Mouse (Mus musculus) hindbrain, embryonic 10.5 days (tissue): ENCODE measurements at regions not wholly inside any gene's neighbourhood (a gene's known extent, or its start where the extent isn't known, plus 50 kb on each side); places are given as distances from the start of the nearest gene placed in this dataset.

ENCODE experiments used
- DNase-seq: peaks from one replicate; pipeline ENCODE4 v3.0.0-alpha.2; 2017; ENCODE audit warnings: low spot score
- H3K27ac ChIP-seq: fragments of 300-500 bp; sonication (generic); 2 replicates; pipeline ENCODE4 v1.5.1; 2016; ENCODE audit warnings: mild to moderate bottlenecking, moderate library complexity
- H3K27me3 ChIP-seq: fragments of 300-500 bp; sonication (generic); 2 replicates; pipeline ENCODE4 v1.6.1; 2016; ENCODE audit warnings: mild to moderate bottlenecking; ENCODE audit not compliant: poor library complexity, insufficient read depth, severe bottlenecking
- H3K36me3 ChIP-seq: fragments of 300-500 bp; sonication (generic); 2 replicates; pipeline ENCODE4 v1.6.1; 2016; ENCODE audit warnings: mild to moderate bottlenecking, moderate library complexity
- H3K4me1 ChIP-seq: fragments of 300-500 bp; sonication (generic); replicated peaks from 2 replicates; pipeline ENCODE4 v1.6.1; 2016; ENCODE audit warnings: mild to moderate bottlenecking
- H3K4me3 ChIP-seq: fragments of 300-500 bp; sonication (generic); 2 replicates; pipeline ENCODE4 v1.5.1; 2016; ENCODE audit warnings: mild to moderate bottlenecking, moderate library complexity
- H3K9me3 ChIP-seq: fragments of 300-500 bp; sonication (generic); 2 replicates; pipeline ENCODE4 v1.6.1; 2016; ENCODE audit warnings: mild to moderate bottlenecking, moderate library complexity
- WGBS: fragments of 180-500 bp; shearing (Covaris S2); methylation state at CpG from one replicate; pipeline ENCODE4 v1.1.7; 2016; 5-methylcytosine and 5-hydroxymethylcytosine counted together

DNA sequence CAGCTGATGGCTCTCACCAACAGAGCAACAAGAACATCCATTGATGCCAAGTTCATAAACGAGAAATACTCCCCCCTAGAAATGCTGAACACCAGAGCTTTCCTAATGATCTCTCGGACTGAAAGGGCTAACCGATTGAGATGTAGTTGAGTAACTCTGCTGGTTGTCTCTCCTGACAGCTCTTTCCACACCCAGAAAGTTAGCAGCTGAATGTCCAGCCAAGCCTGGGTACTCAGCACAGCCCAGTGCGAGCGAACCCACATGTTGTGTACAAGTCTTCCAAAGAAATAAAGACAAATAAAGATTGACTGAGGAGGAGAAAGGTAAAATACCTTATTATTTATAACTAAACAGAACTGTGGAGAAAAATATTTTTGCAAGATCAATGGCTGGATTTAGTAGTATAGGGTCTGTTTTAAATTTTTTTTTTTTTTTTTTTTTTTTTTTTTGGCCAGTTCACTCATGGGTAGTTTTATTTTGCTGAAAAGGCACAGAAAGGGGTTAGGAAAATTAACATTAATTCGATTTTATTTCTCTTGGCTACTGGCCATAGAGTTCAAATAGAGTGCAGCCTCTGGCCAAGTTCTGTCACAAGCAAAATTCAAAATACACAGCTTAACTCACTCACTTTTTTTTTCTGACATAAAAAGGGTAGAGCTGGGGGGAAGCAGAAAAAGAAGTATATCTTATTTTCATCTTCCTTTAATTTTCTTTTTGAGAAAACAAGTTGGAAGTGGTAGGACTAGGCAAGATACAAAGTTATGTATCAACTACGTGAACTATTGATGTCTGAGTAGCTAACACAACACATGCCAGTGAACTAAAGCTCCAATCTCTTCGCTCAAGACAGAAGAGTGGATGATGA is 261.2 kb upstream of the Npvf start:
- no peak for DNase-seq
- Histone ChIP-seq H3K4me3 (no peak overlapping the region), H3K9me3 (no peaks in the 10 kb centered on the region), H3K27me3 (no peaks in the 10 kb centered on the region), H3K36me3 (no peaks in the 10 kb centered on the region), H3K4me1 (no peaks in the 10 kb centered on the region), H3K27ac (no peak overlapping the region)
- 84% methylated on average over 8 of the region's 8 CpGs for WGBS

DNA sequence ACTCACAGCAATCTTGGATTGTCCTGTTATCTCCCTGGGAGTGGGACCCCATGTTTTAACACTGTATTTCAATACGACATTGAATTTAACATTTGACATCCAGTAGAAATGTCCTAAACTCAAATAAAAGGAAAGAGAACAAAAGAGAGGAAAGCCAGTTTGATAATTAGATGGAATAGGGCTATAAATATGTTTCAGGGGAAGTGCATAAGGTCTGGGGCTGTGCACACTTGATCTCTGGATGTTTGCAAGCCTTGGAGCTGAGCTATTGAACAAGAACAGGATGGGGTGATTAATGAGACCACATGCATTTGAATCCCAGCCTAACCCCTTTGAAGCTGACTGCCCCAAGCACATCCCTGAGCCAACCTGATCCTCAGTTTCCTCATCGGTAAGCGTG is 264.0 kb upstream of the Npvf start:
- Histone ChIP-seq H3K27me3 (no peaks in the 10 kb centered on the region), H3K4me1 (no peaks in the 10 kb centered on the region), H3K9me3 (no peaks in the 10 kb centered on the region), H3K27ac (no peak overlapping the region), H3K36me3 (no peaks in the 10 kb centered on the region), H3K4me3 (no peak overlapping the region)
- no peak for DNase-seq
- WGBS, result 90% methylated on average over 3 of the region's 3 CpGs

DNA sequence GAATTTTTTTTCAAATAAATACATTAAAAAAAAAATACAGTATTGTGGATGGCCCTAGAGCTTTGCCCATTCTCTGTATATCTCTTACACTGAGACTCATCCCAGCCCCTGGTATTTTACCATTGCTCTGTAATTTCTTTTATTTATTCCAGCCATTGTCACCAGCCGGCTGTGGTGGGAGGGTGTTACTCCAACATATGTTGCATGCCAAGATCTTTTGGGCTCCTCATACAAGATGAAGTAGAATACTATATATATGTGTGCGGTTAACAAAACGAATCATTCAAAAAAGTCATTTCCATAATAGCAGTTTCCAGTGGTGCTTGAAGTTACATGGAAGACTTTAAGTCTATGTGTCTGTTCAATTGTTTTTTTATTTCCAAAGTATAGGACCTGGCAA is 268.0 kb upstream of the Npvf start:
- peaks cover 4% of the 10 kb centered on the region; the same call in 1 of the 2 replicates for H3K9me3 ChIP-seq
- no peaks in the 10 kb centered on the region for H3K36me3 ChIP-seq
- DNase-seq, result no peak
- WGBS, result 96% methylated on average over 3 of the region's 3 CpGs
- no peak overlapping the region for H3K4me3 ChIP-seq
- no peak overlapping the region for H3K27ac ChIP-seq
- H3K4me1 ChIP-seq, result peaks cover 17% of the 10 kb centered on the region
- H3K27me3 ChIP-seq, result no peaks in the 10 kb centered on the region

DNA sequence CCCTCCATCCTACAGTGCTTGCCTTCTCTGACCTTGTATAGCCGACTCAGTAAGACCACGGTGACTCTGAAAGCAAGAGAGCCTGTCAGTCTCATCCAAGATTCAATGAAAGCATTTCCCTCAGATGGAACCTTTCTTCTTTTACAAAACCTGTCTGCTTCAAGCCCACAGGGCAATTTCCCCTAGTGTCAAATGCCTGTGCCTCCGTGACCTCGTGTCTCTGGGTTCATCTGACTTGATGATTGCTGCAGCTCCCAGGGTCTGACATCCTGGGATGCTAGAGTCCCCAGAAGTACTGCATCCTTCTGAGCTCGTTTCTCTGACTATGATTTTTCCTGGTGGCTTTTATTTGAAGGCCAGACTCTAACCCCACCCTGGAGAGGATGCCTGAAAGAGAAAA is 270.3 kb upstream of the Npvf start:
- no peak for DNase-seq

DNA sequence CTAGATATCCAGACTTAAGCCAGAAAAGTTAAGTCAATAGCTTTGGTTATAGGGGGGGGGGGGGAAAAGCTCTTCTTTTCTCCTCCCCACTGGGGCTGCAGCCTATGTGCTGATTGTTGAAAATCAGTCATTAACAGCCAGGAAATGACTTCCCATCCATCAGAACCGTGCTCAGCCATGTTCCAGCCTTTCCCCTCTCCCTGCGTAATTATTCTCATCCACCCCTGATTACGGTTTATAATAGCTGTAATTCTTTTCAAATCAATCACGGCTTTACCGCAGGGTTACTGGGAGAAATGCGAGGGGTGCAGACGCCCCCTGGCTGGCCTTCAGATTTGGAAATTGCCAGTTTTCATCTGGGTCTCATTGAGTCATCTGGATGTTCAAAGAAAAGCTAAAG is 270.8 kb upstream of the Npvf start:
- peaks cover 4% of the 10 kb centered on the region; the same call in 1 of the 2 replicates for H3K9me3 ChIP-seq
- H3K4me1 ChIP-seq, result peaks cover 21% of the 10 kb centered on the region
- H3K4me3 ChIP-seq, result no peak overlapping the region
- peak overlapping the region; percentile 73; the same call in 1 of the 2 replicates for H3K27ac ChIP-seq
- DNase-seq, result no peak
- no peaks in the 10 kb centered on the region for H3K27me3 ChIP-seq
- WGBS, result 41% methylated on average over 7 of the region's 7 CpGs
- H3K36me3 ChIP-seq, result no peaks in the 10 kb centered on the region

More for the DNA sequence above, 270.3 kb upstream of the Npvf start:
- Histone ChIP-seq H3K4me1 (peaks cover 21% of the 10 kb centered on the region), H3K36me3 (no peaks in the 10 kb centered on the region), H3K27me3 (no peaks in the 10 kb centered on the region), H3K9me3 (peaks cover 4% of the 10 kb centered on the region; the same call in 1 of the 2 replicates), H3K4me3 (no peak overlapping the region), H3K27ac (peak overlapping the region; percentile 73)
- WGBS, result 19% methylated on average over 5 of the region's 5 CpGs

DNA sequence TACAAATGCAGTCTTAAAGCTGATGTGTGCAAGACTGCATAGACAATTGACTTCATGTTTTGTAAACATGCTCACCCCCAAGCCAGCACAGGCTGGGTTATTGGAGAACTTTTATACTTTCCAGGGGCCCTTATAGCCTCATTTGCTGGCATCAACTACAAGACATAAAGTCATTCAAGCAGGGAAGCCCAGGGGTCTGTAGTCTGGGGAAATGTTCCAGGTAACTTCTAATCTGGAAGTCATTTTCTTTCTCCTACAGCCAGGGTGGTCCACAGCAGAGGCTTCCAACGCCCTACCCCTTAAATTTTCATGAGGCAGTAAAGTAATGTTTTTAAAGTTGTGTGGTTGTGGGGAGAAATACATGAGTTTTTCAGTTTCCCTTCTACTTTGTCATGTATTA is 272.1 kb upstream of the Npvf start:
- H3K27me3 ChIP-seq, result no peaks in the 10 kb centered on the region
- H3K36me3 ChIP-seq, result no peaks in the 10 kb centered on the region
- 84% methylated on average over 1 of the region's 1 CpGs for WGBS
- H3K27ac ChIP-seq, result no peak overlapping the region
- peaks cover 4% of the 10 kb centered on the region; the same call in 1 of the 2 replicates for H3K9me3 ChIP-seq
- no peak for DNase-seq
- H3K4me3 ChIP-seq, result no peak overlapping the region
- H3K4me1 ChIP-seq, result peaks cover 21% of the 10 kb centered on the region

DNA sequence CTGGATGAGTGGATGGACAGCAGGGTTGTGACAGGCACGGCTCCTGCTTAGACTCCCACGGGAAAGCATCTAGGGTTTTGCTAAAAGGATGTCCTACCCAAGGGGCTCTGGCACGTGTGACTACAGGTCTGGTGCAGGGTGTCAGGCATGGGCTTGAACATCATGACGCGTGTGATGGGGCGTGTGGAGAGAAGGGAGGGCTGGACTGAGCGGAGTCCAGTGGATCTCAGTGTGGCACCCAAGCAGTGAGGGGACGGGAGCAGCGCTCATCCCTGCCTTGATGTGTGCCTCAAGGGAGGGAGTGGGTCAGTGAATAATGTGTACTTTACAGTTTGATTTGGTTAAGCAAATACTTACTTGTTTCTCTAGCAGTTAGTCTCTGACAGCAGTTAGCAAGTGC is 275.3 kb upstream of the Npvf start:
- no peaks in the 10 kb centered on the region; the same call in 1 of the 2 replicates for H3K27me3 ChIP-seq
- DNase-seq, result no peak
- H3K27ac ChIP-seq, result peak overlapping the region; percentile 18; the same call in 1 of the 2 replicates
- WGBS, result 85% methylated on average over 9 of the region's 9 CpGs
- H3K4me1 ChIP-seq, result peaks cover 13% of the 10 kb centered on the region
- no peaks in the 10 kb centered on the region for H3K36me3 ChIP-seq
- peaks cover 4% of the 10 kb centered on the region; the same call in 1 of the 2 replicates for H3K9me3 ChIP-seq
- H3K4me3 ChIP-seq, result no peak overlapping the region

DNA sequence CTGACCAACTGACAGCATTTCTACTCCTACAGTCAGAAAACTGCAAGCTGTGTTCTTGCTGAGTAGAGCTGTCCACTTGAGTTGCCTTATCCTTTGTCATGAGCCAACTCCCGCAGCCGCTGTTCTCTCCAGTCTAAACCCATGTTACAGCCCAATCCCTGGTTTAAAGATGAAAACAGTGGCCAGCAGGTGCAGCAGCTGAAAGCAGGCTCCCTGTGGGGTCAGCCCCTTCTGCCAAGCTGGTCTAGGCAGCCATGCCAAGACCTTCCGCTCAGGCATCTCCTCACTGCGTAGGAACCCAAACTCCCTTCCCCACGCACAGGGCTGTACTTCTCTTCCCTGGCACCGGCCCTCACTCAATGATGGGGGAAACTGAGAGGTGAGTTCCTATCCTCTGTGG is 279.3 kb upstream of the Npvf start:
- H3K27ac ChIP-seq, result peak overlapping the region; percentile 51
- WGBS, result 93% methylated on average over 6 of the region's 6 CpGs
- no peaks in the 10 kb centered on the region for H3K9me3 ChIP-seq
- H3K4me3 ChIP-seq, result no peak overlapping the region
- peaks cover 14% of the 10 kb centered on the region for H3K4me1 ChIP-seq
- DNase-seq, result no peak
- no peaks in the 10 kb centered on the region for H3K36me3 ChIP-seq
- no peaks in the 10 kb centered on the region; the same call in 1 of the 2 replicates for H3K27me3 ChIP-seq

DNA sequence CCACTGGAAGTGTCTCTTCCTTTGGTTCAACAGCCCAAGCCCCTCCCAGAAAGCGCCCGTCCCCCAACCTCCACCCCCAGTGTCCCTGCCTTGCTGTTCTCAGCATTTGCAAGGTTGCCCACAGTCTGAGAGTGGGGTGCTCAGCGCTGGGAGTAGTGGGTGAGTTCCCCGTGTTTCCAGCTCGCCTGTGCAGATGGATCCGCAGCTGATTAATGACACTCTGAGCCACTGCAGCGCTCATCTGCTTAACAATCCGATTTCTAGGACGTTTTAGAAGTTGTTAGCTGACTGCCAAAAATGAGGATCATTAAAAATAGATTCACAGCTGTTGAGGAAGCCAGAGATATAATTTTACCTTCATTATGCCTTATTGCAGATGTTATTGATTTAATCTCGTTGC is 280.0 kb upstream of the Npvf start:
- DNase-seq, result no peak
- no peak overlapping the region for H3K4me3 ChIP-seq
- no peaks in the 10 kb centered on the region for H3K9me3 ChIP-seq
- WGBS, result 83% methylated on average over 10 of the region's 10 CpGs
- H3K27ac ChIP-seq, result peak overlapping the region; percentile 51; the same call in 1 of the 2 replicates
- no peaks in the 10 kb centered on the region; the same call in 1 of the 2 replicates for H3K27me3 ChIP-seq
- no peaks in the 10 kb centered on the region for H3K36me3 ChIP-seq
- peaks cover 16% of the 10 kb centered on the region for H3K4me1 ChIP-seq

DNA sequence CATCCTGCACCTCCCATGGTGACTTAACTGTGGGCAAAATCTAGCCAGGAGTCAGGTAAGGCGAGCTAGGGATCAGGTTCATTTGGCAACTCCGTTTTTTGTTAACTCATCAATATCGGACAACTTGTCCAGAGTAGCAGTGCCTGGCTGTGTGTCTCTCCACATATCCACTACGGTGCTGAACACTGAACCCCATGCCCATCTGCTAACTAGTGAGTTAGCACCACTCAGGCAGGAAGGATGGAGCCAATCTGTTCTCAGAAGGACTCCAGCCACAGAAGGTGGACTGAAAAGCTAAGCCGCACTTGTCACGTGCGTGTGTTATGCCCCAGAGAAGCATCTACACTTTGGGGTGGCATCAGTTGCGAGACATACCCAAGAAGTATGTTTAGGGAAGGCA is 282.1 kb upstream of the Npvf start:
- peaks cover 24% of the 10 kb centered on the region for H3K4me1 ChIP-seq
- no peaks in the 10 kb centered on the region for H3K36me3 ChIP-seq
- H3K9me3 ChIP-seq, result no peaks in the 10 kb centered on the region
- H3K4me3 ChIP-seq, result no peak overlapping the region
- peak overlapping the region; percentile 76 for H3K27ac ChIP-seq
- 85% methylated on average over 8 of the region's 8 CpGs for whole genome bisulfite sequencing
- H3K27me3 ChIP-seq, result no peaks in the 10 kb centered on the region; the same call in 1 of the 2 replicates
- DNase-seq, result no peak

DNA sequence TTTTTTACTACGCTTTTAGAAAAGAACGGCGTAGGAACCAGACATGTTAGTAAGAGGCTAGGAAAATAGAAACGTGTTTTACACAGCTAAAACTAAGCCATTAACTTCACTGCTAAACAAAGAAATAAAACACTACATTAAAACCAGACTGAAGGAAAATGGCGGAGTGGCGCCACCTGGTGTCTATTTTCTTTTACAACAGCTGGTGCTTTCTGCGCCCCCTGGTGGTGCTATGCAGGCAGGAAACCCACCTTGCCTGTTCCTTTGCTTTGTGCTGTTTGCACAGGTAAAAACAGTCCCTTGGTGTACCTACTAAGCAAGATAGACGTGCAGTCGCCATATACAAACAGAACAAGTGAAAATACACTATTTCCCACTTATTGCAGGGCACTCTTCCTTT is 282.9 kb upstream of the Npvf start:
- H3K27ac ChIP-seq, result peak overlapping the region; percentile 76
- WGBS, result 31% methylated on average over 9 of the region's 9 CpGs
- no peaks in the 10 kb centered on the region; the same call in 1 of the 2 replicates for H3K27me3 ChIP-seq
- H3K4me1 ChIP-seq, result peaks cover 29% of the 10 kb centered on the region
- no peaks in the 10 kb centered on the region for H3K9me3 ChIP-seq
- no peak overlapping the region for H3K4me3 ChIP-seq
- H3K36me3 ChIP-seq, result no peaks in the 10 kb centered on the region
- peak; percentile 74 for DNase-seq

DNA sequence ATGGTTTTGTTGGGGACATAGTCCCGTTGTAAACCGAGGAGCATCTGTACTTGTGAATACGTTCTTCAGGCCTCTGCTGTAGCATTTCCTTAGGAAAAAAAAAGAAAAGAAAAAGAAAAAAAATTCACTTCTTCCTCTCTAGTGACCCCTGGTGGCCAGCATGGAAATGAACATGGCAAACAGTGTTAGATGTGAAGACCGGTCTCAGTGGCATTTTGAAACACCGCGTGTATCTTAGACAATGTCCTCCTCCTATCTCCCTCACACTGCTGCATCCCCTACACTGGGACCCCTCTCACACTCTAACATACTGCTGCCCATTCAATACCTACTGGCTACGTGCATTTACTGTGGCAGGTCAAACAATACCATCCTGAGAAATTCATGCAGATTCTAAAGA is 284.6 kb upstream of the Npvf start:
- peak overlapping the region; percentile 81 for H3K27ac ChIP-seq
- peak; percentile 34 for DNase-seq
- 27% methylated on average over 7 of the region's 7 CpGs for WGBS

DNA sequence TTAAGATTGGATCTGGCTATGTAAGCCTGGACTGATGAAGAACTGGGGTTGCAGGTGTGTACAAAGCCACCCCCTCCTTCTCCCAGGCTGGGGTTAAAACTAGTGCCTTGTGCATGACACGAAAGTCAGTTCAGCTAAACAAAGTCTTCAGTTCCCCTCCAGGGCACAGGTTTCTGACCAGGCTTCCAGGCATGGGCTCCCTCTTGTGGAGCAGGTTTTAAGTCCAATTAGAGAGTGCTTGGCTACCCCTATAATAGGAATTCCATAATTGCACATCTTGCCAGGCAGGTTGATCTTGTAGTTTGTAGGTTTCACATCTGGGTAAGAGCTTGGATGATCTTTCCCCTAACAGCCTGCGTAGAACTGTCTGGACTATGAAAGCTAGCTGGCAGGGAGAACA is 285.2 kb upstream of the Npvf start:
- 60% methylated on average over 2 of the region's 2 CpGs for WGBS
- Histone ChIP-seq H3K27ac (peak overlapping the region; percentile 81), H3K4me1 (peaks cover 31% of the 10 kb centered on the region), H3K4me3 (no peak overlapping the region), H3K9me3 (no peaks in the 10 kb centered on the region), H3K36me3 (no peaks in the 10 kb centered on the region), H3K27me3 (no peaks in the 10 kb centered on the region)
- peak; percentile 43 for DNase-seq

More for the DNA sequence above, 284.6 kb upstream of the Npvf start:
- no peaks in the 10 kb centered on the region for H3K9me3 ChIP-seq
- H3K4me3 ChIP-seq, result no peak overlapping the region
- peaks cover 31% of the 10 kb centered on the region for H3K4me1 ChIP-seq
- no peaks in the 10 kb centered on the region for H3K27me3 ChIP-seq
- no peaks in the 10 kb centered on the region for H3K36me3 ChIP-seq
